Mouse (Mus musculus) C2C12 (cell line): Measurements from ENCODE around the gene Spats2l.

Experiments
- CTCF ChIP-seq: IDR thresholded peaks from one replicate; pipeline ENCODE4 v1.5.1; 2011; ENCODE audit not compliant: control insufficient read depth, insufficient read depth, insufficient read length
- MYOD1 ChIP-seq: IDR thresholded peaks from one replicate; pipeline ENCODE4 v1.6.1; 2011; ENCODE audit warnings: low read depth; ENCODE audit not compliant: control insufficient read depth, insufficient read length
- MYOG ChIP-seq: IDR thresholded peaks from one replicate; pipeline ENCODE4 v1.6.1; 2011; ENCODE audit not compliant: control insufficient read depth, insufficient read length; ENCODE audit errors: extremely low read depth

DNA sequence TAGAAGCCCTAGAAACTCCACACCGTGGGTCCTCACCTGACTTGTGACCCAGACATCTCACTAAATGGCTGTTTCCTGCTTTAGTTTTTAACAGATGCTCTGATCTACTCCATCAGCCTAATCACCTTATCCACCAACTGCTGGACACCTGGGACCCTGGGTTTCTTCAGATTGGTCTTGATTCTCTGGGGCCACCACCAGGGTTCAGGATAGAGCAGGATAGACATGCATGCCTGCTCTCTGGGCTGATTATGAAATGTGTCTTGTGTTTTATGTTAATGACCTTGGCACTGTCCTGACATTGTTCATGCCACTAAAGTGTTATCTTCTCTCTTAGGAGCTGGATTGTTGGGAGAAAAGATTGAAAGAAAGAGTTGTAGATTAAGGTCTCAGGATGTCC, 21.9 kb downstream of the Spats2l start:
- TF ChIP-seq CTCF, result no peak
- TF ChIP-seq MYOD1, result no peak
- TF ChIP-seq MYOG, result no peak
